Mouse (Mus musculus) megakaryocyte-erythroid progenitor cell, adult 5-6 weeks (primary cell): ENCODE data around the gene Mterf2. TPM values are rescaled to one million over a fixed set of nuclear protein-coding genes. Genes with fewer than 3 reads are reported as not detected.
A peak's percentile ranks its signal among the peaks of the same experiment; 100 is the strongest.

Source experiments
- ATAC-seq: replicated peaks from 2 replicates; pipeline ENCODE4 v1.8.0; 2016; ENCODE audit warnings: mild to moderate bottlenecking, inconsistent platforms; ENCODE audit not compliant: severe bottlenecking, poor library complexity, low FRiP score, low TSS enrichment
- total RNA-seq, 2 experiments: library from RNA; stranded (forward) in 1 of 2; stranded (reverse) in 1 of 2; fragments of 200-1000, 215-1000 nt in 1 of 2; fragments of >200 nt in 1 of 2; fragmentation: Nextera tagmentation in 1 of 2; gene quantifications; 2 replicates each; pipeline ENCODE4 v1.2.3; 2014 to 2017

The Mterf2 gene
- total RNA-seq (2014; fragmentation: Nextera tagmentation) (5.1 and 5.7 TPM in 2 replicates), total RNA-seq (2017) (11.2 and 26.8 TPM in 2 replicates)

DNA sequence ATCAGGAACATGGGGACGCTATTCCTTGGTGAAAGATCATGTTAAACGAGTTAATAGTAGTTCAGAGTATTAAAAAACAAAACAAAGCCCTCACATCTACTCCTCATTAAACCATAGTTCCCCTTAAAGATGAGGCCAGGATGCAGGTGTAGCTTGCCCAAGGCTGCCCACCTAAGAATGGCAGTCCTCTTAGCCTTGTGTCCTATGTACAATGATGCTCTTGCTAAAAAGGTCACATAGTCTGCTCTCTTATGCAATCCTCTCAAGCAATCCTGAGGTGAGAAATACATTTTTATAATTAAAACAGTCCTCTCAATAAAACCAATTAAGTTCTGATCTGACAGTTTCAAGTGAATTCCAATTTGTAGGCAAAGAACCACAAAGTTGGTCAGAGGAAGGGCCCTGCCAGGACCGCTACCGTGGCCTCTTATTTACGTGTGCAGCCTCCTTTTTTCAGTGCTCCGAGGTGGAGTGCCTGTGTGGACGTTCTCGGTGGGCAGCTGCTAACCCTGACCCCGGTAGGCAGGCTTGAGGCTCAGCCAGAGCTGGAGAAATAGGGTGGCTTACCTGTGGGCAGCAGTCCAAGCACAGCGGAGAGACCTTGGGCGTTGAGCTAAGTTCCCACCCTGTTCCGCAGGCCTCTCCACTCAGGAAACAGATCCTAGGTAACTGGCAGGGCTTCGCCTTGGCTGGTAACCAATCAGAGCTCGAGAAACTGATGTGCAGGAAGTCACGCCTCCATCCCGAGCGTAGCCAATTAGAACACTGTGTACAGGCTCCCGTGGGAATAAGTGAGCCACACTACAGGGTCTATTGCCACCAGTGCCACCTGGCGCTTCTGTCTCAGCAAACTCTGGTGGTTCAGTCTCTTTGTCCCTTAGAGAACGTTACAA is at the start of gene Mterf2:
Gene Mterf2 (minus strand): TSS at position 633 of the 893 bp plus-strand sequence.
- peak; percentile 99 for ATAC-seq

DNA sequence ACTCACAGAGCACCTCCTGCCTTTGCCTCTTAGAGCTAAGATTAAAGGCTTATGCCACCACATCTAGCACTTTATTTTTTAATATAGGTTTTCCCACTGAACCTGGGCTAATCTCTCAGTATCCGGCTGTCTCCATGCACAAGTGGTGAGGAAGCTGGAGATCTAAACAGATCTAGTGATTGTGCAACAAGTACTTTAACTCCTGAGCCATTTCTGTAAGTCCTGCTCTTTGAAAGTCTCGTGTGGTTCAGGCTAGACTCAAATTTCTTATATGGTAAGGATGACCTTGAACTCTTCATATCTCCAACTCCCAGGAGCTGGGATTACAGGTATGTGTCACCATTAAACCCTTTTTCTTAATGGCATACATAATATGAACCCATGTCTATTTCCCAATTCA is 48.8 kb upstream of the Mterf2 start:
- no peak for ATAC-seq

DNA sequence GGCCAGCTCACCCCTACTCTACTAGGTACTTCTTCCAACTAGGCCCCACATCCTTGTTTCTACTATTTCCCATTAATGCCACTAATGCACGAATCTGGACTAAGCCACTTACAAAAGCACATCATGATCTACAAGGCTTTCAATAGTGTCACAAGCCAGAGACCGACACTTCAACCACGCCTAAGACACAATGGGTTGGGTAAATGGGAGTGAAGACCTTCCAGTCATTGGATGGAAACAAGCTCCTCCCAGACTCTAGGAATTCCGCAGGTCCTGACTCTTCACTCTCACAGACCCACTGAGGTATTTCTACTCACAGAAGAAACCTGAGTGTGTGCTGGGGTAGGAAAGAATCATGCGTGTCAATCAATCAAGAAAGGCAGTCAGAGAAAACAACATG is 37.5 kb upstream of the Mterf2 start:
- ATAC-seq: no peak

GRCm38 (mm10) chr10:85164791-85165190 is 37.0 kb upstream of the Mterf2 start:
- ATAC-seq: no peak

GRCm38 (mm10) chr10:85161745-85162351 is 34.0 kb upstream of the Mterf2 start:
- no peak for ATAC-seq

GRCm38 (mm10) chr10:85159989-85160619 is 32.3 kb upstream of the Mterf2 start:
- ATAC-seq: no peak

DNA sequence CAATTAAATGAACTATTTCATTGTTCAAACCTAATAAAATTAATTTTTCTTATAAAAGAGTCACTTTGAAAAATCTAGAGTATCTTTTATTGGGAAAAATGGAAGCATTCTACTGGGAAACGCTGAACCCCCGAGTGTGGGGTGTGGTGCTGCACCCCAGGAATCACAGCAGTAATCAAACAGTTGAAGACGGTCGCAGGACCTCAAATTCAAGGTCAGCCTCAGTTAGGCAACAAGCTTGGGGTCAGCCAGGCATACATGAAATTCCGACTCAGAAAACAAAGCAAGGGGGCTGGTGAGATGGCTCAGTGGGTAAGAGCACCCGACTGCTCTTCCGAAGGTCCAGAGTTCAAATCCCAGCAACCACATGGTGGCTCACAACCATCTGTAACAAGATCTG is 29.6 kb upstream of the Mterf2 start:
- ATAC-seq: no peak

GRCm38 (mm10) chr10:85154195-85154594 is 26.4 kb upstream of the Mterf2 start:
- peak; percentile 80 for ATAC-seq

GRCm38 (mm10) chr10:85149226-85149625 is 21.4 kb upstream of the Mterf2 start:
- no peak for ATAC-seq

DNA sequence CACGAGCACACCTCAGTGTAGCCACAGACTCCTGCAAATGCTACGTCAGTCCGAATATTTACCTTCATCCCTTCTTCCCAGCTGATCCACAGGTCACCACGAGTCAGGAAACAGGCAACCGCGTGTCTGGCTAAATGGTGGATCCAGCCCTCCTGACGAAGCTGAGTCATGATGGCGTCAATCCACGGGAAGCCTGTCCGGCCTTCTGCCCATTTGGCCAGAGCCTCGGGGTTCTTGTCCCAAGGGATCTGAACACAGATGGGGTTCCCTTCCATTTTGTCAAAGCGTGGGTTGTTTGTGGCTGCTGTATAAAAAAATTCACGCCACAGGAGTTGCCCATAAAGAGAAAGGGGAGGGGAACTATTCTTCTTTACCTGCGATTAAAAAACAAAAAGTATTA is 18.5 kb upstream of the Mterf2 start:
- no peak for ATAC-seq

GRCm38 (mm10) chr10:85141465-85141864 is 13.6 kb upstream of the Mterf2 start:
- ATAC-seq: no peak

DNA sequence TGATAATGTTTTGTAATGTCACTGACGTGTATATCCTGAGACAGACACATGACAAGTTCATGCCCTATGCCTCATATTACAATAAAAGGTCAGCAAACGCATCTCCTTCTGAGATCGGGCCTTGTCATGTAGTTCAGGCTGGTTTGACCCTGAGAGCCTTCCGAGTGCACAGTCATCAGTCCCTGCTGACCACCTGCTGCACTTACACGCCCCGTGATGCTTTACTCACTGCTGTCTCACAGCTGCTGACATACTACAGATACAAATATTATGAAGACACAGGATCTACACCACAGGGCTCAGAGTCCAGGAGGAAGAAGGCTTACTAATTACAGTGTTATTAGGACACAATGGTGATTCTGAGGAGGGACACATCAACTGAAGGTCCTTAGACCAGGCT is 8.7 kb upstream of the Mterf2 start:
- no peak for ATAC-seq

DNA sequence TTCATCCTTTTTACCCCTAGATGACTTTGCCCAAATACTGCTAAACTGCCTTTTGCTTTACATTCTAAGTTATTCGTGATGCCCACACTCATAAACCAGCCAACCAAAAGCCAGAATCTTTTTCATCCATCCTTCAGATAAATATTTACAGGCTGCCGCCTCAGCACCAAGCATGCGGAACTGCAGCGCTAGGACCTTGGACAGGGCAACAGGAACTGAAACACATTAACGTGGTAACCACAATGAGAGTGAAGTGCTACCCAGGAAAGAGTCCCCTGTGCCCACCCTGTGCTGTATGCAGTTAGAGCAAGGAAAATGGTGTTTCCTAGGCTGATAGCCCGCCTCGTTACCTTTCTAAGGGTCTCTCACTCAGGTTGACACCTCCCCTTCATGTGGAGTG is 626 bp upstream of the Mterf2 start:
- ATAC-seq: peak; percentile 55

GRCm38 (mm10) chr10:85125184-85125583 is 2.6 kb downstream of the Mterf2 start:
- ATAC-seq: no peak

- no peak for ATAC-seq
These were observed 13.4 kb downstream of the Mterf2 start for GRCm38 (mm10) chr10:85114409-85114808.

DNA sequence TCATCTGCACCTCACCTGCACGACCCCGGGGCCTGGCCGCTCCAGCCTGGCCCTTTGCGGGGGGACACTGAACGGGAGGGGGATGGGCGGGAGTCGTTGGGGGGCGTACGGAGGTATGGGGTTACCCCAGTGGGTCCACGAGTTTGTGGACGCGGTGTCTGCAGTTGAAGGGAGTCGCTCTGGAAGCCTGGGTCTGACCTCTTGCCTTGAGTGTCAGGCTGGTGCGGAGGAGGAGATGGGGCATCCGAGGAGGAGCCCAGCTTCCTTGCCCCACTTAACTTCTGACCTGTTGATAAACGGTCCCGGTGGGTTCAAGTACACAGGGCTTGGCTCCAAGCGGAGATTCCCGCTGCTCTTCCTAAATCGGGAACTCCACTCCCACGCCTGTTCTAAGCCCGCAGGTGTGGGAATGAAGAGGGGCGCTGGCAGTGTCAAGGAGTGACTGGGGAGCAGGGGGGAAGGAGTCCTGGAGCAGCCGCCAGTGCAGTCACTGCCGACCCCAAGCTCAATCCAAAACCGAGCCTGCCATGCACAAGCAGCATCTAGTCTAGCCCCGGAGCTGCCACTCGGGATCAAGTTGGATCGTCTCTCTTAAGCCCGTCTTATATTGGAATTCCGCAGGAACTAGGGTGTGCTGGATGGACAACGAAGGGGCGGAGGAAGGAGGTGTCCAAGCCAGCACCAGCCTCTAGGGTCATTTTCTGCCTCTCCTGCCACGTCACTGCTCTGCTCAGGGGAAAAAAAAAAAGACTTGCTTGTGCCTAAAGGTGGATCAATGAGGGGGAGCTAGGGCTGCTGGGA is 24.5 kb downstream of the Mterf2 start:
- peak; percentile 26 for ATAC-seq

DNA sequence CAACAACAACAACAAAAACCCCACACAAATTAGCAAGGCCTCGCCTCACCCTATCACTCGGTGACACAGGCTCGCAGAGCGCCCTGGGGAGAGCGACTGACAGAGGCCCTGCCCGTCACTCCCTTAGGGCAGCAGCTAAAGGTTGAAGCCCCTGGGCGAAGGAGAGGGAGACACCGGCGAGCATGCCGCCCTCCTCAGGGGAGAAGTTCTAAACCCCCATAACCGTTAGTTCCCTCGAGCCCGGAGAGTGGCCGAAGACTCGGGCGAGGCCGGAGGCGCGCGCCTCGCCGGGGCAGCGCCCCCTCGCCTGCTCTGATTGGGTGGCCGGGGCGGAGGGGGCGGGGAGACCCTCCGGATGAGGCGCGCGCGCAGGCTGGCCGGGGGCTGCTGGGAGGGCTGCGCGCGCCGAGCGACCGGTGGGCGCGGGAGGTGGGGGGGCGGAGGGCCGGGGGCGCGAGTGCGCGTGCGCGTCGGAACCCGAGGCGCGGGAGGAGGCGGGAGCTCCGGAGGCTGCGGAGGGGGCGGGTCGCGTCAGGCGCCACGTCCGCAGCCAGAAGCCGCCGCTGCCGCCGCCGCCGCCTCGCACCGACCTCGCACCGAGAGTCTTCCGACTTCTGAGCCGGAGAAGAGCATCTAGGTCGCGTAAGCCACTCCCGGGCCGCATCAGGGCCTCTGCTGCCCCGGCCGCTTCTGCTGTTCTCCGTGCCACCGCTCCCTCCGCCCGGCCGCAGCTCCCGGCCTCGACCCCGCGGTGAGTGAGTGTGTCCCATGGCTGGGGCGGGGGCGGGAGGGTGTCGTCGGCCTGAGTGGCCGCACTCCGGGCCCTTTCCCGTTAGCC is 25.4 kb downstream of the Mterf2 start, which contains the start of the genes Fhl4 and Tmem263:
Gene Fhl4 (minus strand): TSS at position 249 of the 838 bp plus-strand sequence.
Gene Tmem263 (plus strand): TSS at position 381 of the 838 bp plus-strand sequence.
- ATAC-seq: peak; percentile 82

- ATAC-seq: peak; percentile 38
These were observed 26.0 kb downstream of the Mterf2 start for GRCm38 (mm10) chr10:85101841-85102240.
